Mouse (Mus musculus): Measurements from ENCODE around the gene Fam131b.

DNA sequence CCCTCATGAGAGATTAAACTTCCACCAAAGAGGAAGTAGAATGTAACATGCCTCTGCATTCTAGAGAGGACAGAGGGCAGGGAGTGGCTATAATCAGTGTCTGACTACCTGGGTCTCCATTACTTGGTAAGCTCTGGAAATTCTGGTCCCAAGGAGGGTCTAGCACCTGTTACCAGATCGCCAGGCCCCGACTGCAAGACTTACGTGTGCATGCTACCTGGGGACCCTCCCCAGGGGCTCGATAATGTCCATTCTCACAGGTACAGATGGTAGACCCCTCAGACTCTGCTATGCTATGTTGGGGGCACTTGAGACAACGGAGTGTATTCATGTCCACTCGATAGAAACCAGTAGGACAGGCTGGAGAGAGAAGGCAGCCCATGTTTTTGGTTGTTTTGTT, 40.8 kb upstream of the Fam131b start:
- no peak for TF ChIP-seq CTCF (IDR thresholded peaks at IDR 0.05; ENCODE audit: extremely low read depth, insufficient read depth, low read length)
- no peak for TF ChIP-seq POLR2A (IDR thresholded peaks at IDR 0.05; ENCODE audit: extremely low read depth, insufficient read depth, low read length)

Measured in cortical plate, adult 2 months (tissue).